Mouse (Mus musculus): Measurements from ENCODE around the gene Taf13.

DNA sequence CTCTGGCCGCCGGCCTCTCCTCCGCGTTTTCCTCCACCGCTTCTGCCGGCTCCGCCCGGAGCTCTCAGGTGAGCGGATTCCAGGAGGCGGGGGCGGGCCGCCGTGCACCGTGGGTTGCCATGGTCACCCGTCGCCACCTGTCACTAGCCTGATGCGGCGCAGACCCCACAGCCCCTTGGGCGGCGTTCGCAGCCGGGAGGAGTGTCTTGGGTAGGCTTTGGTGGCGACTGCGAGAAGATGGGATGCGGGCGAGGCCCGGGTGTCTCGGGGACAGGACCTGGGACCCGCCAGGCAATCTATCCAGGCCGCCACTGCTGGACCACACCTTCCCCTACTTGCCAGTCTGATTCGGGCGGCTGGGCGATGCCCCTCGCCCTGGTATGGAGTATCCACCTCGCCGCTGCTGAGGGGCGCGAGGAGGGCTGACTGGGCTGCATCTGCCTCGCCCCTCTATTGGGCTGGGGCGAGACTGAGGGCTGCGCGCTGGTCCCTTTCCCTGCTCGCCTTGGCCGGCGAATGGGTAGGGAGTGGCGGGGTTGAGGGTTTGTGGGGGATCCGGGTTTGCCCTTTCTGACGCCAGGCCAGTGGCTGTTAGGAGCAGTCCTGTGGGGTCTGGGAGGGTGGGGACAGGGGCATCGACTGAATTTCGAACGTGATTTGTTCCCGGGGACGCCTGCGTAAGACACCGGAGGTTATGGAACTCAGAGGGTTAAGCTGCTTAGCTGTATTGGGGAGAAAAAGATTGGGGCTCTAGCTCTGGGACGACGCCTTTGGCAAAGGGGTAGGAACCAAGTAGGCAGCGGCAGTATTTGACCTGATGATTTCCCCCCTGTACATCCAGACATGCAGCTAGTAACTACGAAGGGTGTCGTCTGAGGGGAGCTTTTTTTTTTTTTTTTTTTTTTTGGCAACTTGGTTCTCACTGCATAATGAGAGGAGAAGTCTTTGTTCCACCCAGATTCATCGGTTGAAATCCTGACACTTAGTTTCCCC, 20.3 kb downstream of the Taf13 start:
- no peak for TF ChIP-seq POLR2A (IDR thresholded peaks at IDR 0.05; ENCODE audit: low read depth, low read length)
- TF ChIP-seq CTCF (IDR thresholded peaks at IDR 0.05; ENCODE audit: extremely low read depth, insufficient read length, insufficient replicate concordance, low read depth, low read length), result no peak

All from small intestine, adult 2 months (tissue).